Mouse (Mus musculus) urinary bladder, adult 2 months (tissue): Measurements from ENCODE around the gene Cacna2d4. TPM values are rescaled to one million over a fixed set of nuclear protein-coding genes. Genes with fewer than 3 reads are reported as not detected.
A peak's percentile ranks its signal among the peaks of the same experiment; 100 is the strongest.

Experiments
- DNase-seq: peaks from one replicate; pipeline ENCODE4 v3.0.0; 2022; ENCODE audit warnings: low spot score
- polyA plus RNA-seq: library from polyadenylated mRNA; depleted of rRNA; stranded (reverse); fragments of >200 nt; gene quantifications from 2 replicates; pipeline ENCODE4 v1.2.3, GENCODE M21; 2012

Gene Cacna2d4
- polyA plus RNA-seq, 1 experiment = 0.06 TPM

DNA sequence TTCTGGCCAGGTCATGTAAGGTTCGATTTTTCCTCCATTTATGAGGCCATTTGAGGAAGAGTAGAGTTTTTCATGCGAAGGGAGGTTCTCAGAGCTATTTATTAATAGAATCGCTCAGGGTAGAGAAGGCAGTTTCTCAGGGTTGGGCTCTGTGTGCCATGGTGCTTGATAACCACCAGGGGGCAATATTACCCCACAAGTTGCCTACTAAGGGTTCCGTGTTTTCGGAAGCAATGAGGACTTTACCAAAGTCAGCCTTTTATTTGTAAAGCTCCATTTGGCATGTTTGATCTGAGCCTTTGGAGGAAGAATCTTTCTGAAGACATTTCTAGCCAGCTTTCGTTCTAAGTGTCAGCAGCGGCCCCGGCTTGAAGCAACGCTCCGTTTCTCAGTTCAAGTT is 16.0 kb upstream of the Cacna2d4 start:
- peak; percentile 16 for DNase-seq

DNA sequence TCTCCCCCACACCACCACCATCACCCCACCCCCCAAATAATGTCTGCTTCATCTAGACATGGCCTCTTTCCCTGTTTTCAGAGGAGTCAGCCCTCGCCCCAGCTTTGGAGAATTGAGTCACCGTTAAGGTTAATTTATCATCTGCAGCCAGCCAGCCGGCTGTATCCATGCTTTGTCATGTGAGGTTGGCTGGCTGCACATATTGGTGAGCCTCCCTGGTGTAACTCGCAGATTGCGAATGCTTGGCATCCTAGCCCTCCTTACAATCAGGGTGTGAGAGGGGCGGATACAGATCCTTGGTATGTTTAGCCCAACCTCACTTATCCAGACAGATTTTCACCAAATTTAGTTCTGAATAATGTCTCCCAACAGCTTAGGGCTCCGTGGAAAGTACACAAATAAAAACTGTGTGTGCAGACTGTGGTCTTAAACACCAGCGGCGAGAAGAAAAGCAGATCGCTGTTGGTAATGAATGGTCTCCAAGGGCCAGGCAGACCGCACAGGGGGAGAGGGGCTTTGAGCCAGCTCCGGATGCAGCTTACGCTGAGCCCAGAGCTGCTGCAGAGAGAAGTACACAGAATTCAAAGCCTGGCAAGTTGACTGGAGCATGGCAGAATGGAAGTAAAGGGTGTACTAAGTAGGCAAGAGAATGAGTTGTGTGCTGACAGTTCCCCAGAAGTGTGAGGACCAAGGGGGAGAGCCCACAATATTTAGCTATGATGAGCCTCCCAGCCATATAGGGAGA is 11.7 kb upstream of the Cacna2d4 start:
- no peak for DNase-seq

DNA sequence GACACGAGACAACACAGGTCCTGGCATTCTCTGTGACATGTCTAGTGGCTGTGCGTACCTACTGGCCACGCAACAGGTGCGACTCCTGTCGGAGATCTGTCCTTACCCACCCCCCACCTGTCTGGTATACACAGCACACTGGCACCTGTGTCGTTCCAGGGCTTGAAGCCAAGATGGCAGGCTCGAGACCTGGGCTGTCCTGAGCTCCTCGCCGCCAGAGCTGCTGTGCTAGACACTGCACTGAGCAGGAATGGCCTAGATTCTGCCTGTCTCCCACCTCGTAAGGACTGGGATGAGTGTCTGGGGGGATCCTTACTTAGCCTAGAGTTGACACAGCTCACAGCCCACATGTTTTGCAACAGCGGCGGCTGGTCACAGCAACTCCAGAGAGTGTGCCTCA is 11.1 kb upstream of the Cacna2d4 start:
- DNase-seq = no peak

DNA sequence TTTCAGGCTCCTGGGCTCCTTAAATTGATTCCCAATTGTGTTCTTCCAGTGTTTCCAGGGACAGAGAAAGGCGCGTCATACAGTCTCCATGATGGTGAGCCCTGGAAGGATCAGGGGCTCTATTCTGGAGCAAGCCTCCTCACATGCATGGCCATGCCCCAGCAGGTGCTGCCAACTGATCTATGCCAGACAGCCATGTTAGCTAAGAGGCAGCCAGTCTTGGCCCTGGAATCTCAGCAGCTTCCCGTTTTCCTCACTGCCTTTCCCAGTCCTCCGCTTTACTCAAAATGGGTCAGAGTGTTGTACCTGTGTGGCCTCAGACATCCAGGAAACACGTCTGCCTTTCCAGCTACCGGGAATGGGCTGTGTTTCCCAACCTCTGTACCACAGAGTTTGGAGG is 10.6 kb upstream of the Cacna2d4 start:
- DNase-seq = no peak

DNA sequence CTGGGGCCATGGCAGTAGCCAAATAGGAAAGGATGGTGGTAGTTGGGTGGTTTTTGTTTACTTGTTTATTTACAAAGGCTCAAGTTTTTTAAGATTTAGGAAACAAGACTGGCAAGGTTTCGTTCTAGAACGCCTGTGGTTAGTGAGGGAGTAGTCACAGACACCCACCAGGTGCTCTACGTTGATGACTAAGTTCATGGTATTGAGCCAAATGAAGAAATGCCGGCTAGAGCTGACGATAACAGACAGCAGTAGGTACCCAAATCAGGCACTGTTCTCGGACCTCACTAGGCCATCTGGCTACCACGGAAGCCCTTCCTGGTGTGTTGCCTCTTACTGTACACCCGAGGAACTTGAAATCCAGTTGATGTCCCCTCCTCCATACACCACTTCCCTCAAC is 9.3 kb upstream of the Cacna2d4 start:
- DNase-seq = no peak

DNA sequence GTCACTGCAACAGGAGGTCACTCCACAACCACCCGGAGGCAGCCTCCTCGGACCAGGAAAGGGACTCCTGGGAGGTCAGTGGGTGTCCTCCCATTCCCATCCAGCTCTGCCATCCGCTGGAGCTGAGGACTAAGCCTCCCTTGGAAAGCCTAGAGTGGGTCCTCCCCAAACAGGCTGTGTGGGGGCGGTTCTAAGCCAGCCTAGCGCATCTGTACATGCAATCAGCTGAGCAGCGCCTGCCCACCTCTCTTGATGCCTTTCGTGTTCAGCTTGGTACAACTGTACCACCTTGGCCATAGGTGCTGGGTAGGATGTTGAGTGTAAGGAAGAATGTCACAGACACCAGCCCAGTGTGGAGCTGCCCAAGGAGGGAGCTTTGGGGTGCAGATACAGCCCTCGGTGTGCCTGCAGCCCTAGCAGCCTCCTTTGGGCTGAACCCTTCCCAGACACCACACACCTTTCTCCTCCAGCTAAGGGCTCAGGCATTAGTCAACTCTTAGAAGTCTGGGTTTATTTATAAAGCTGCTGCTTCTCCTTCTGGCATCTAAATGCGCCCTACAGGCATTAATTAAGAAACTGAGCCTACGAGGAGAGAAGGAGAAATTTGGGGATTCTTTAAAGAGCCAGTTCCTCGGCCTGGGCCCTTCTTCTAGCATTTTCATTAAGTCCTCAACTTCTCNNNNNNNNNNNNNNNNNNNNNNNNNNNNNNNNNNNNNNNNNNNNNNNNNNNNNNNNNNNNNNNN is 7.3 kb upstream of the Cacna2d4 start:
- no peak for DNase-seq

DNA sequence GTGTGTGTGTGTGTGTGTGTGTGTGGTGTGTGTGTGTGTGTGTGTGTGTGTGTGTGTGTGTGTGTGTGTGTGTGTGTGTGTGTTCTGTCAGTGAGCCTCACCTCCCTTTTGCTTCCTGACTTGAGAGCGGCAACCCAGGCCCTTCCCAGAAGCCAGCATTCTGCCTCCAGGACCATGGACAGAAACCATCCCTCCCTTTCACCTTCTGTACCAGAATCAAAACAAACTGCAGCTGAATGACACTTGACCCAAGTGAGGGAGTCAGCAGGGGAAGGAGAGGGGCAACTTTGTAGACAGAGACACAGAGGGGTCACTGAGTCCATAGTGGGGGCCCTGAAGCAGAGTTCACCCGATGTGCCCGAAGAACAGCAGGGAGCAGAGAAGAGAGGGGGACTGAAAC is 3.3 kb upstream of the Cacna2d4 start:
- DNase-seq = no peak

DNA sequence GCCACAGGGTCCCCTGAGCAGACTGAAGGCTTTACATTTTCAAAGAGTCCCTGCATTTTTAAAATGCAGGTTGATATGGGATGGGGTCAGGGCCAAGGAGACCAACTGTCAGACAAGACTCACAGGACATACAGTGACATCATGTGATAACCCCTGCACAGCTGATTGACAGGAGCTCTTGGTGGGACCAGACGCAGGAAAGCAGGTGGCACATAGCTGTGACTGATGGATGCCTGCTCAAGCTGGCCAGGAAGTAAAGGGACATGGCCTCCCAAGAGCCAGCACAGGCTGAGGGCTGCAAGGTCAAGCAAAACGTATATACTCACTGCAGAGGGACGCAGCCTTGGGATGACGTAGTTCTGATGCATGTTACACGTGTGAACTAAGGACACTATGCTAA is 885 bp upstream of the Cacna2d4 start:
- no peak for DNase-seq

DNA sequence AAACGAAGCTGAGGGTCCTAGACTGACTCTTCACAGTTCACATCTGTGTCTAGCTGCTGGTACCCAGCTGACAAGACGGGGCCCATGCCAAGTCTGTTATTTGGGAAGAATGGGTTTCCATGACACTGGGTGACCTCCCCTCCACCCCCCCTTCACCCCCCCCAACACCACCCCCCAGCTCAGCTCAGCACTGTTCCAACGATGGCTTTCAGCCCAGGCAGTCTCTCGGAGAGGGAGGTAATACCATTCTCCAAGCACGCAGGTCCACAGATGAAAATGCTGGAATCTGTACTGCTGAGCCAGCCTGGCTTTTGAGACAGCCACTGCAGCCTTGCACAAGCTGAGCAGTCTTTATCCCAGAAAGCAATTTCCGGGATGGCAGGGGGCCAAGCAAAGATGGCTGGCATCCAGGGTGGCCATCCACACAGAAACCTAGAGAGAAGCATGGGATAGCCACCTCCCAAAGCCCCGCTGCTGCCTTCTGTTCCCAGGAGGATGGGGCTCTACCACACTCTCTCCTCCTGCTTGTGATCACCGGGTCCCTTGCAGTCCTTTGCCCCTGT is 1.2 kb downstream of the Cacna2d4 start:
- DNase-seq = no peak

DNA sequence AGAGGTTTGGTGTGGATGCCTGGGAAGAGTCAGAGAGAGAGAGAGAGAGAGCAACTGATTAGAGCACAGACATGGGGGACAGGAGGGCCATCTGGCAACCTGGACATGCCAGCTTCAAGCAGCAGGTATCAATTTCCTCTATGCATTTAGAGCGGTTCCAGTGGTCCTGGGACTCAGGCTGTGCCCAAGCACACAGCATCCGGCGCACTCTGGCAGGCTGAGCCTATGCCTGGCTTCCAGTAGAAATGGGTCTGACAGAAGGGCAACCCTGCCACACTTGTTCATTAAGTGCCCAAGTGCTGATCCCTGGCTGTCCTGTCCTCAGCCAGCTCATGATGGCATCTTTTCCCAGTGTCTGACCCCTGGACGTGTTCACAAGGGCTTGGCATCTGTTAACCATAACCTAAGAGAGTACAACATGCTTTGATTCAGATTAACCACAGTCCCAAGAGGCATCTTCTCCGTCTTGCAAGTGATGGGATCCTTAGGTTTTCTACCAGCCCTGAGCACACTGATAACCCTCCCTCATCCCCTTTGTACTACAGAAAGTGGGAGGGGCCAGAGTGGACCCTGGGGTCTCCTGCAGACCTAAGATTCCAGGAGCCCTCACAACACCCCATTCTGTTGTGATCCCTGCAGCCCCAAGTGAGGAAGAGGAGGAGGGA is 3.1 kb downstream of the Cacna2d4 start:
- no peak for DNase-seq

DNA sequence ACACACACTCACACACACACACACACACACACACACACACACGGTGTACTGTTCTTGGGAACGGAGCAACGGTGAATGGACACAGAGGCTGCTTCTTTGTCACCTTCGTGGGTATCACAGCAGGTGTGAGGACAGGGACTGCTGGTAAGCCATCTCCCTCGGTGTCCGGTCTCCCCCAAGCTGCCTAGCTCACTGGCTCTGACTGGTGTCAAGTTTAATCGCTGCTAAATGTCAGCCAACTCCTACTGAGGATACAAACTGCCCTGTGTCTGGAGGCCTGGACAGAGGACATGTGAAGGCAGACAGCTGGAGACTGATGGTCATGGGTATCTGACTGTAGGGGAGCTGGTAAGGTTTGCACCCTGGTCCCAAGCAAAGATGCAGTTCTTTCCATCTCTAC is 3.9 kb downstream of the Cacna2d4 start:
- no peak for DNase-seq

DNA sequence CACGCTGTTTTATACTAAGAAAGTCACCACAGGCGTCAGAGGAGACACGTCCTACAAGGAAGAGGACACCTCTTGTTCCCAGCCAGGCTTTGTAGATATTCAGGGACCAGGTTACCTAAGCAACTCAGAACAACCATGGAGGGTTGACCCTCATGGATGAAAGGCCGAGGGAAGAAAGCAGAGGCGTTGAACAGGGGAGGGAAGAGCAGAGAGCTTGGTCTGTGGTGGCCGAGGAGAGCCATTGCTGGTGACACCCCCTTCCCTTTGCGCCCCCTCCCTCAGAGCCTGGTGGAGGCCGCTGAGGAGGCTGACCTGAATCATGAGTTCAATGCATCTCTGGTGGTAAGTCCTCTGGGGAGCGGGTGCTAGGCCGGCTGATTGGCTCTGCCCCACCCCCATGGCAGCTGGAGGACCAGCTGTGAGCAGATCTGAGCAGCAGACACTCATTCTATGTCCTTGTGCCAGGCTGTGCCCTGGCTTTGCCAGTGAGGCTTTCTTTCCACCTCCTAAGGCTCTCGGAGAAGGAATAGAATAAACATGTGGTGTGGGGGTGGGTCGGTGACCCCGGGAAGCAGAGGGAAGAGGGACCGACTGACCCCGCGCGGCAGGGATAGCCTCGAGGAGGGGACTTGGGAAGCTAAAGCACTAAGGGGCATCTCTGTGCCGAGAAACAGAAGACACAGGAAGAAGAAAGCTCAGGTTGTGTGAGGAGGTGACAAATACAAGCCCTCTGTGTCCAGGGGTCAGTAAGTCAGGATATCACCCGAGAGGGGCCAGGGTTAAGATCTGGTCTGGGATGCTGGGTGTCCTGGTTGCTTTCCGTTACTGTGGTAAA is 4.8 kb downstream of the Cacna2d4 start:
- DNase-seq = no peak

DNA sequence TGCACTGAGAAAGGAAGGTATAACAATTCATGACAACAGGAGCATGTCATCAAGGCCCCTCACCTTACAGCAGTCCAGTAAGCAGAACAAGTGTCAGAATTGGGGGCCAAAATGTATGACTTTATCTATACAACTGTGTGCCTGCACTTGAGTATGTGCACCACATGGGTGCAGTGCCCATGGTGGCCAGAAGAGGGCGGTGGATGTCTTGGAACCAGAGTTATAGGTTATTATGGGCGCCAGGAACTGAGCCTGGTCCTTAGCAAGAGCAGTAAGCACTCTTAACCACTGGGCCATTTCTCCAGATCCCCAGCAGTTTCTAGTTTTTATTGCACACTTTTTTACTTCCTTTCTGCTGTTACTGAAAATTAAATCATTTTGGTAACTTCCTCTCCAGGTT is 9.8 kb downstream of the Cacna2d4 start:
- DNase-seq = no peak

DNA sequence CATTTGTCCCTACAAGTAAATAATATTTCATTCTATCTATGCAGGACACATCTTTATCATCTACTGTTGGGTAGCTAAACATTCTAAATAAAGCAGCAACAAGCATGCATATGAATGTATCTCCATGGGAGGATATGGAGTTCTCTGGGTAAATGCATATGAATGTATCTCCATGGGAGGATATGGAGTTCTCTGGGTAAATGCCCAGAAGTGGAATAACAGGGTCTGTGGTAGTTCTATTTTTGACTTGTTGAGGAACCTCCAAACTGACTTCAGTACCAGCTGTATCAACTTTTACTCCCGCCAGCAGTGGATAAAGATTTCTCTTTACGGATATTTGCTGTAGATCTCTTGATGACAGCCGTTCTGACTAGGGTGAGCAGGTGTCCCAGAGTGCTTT is 12.3 kb downstream of the Cacna2d4 start:
- DNase-seq = no peak

DNA sequence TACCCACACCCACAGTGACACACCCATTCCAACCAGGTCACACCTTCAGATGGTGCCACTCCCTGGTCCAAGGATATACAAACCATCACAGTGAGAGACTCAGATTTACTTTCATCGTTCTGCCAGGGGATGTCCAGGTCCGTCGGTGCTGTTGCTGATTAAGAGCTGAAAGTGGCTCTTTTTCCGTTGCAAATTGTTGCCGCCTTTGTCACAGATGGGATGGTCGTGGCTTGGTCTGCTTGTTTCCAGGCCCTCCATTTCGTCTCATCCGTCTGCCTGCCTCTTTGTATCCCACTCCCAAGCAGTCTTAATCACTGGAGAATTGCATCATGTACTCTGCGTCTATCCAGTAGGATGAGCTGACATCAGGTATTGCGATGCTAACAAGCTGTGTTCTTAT is 13.4 kb downstream of the Cacna2d4 start:
- DNase-seq = no peak

DNA sequence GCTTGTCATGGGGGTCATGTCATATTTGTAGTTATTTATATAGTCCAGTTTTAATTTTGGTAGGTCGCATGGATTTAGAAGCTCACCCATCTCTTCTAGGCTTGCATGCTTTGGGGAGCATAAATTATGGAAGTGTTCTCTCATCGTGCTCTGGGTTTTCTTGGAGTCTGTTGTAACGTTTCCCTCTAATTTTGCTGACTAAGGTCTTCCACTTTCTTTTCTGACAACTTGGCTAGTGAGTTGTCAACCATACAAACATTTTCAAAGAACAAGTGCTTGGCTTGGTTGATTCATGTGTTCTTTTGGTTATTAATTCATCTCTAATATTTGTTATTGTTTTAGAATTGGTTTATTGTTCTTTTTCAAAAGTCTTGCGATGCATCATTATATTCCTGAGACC is 15.4 kb downstream of the Cacna2d4 start:
- DNase-seq = no peak

DNA sequence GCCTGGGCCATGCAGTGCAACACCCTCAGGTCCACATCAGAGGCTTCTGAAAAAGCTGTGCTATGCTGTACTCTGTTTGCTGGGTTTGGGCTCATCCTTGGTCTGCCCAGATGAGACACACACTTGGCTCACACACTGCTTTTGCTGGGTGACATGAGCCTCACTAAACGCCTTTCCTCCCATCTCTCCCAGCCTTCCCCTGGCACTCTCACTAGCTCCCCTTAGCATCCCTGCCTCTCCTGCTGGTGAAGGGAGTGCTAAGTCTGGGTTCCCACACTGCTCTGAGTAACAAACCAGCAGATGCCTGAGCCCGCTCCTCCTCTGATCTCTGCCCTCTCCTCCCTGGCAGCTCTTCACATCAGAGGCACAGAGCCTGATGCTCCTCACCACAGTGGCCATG is 40.4 kb downstream of the Cacna2d4 start:
- DNase-seq = no peak

DNA sequence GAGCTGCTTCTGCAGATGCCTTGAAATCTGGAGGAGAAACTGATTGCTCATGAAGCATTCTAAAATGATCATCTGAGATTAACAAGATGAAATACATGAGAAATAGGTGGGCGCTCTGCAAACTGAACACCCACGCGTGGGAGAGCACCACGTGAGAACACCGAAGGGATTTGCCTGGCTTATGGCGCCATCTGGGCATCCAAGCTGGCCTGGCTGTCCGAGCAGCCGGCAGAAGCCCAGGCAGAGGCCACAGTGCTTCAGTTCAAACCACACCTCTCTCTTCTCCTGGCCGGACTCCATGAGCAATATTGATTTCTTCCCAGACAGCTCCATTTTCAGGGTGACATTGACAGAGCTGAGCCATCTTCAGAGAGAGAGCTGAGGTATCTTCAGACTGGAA is 44.4 kb downstream of the Cacna2d4 start:
- no peak for DNase-seq

DNA sequence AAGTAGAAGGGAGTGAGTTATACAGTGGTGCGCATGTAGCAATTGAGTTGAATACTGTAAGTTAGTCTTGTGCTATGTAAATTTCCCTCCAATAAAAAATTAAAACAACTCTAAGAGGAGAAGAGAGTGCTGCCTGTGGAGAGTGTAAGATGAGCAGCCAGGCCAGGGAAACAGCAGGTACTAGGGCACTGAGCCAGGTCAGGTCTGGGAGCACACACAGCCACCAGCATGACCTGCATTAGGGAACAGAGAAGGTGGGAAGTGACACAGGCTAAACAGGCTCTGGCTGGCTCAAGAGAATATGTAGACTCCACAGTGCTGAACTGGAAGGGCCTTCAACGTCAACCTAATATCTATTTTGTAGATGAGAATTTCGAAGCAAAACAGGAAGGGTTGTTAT is 65.0 kb downstream of the Cacna2d4 start:
- no peak for DNase-seq

DNA sequence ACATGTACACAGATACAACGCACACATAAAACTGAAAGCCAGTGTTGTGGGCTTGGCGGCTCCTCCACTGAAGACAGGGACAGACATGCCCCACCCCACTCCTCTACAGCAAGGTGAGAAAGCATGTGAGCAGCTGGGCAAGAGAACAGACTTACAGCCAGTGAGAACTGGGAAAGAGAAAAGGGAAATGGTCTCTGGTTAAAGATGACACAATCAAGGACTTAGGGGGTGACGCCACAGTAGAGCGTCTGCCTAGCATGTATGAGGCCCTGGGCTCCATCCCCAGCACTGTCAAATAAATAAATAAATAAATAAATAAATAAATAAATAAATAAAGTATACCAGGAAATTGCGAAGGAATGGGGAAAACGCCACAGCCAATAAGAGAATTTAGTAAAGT is 67.0 kb downstream of the Cacna2d4 start:
- DNase-seq = no peak

DNA sequence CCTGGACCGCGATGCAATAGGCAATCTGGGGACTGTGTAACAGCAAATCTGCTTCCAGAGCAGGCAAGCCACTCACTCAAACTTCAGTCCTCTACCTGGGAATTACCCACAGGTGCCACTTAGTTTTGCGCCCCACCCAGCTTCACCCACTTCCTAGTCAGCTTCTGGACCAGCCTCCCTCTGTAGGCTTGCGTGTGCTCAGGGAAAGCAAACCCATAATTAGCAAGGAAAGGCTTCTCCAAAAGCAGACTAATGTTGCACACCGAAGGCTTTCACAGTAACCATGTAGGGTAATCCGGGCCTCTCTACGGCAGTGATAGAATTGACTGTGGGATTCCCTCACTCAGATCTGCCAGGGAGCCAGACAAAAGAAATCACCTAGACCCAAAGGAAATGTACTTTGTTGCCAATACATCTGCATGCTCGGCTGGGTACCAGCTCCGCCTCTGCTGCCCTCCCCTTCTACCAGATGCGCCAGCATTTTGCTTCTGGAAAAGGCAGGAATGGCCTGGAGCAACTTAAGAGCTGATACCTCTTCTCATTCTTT is 71.6 kb downstream of the Cacna2d4 start:
- no peak for DNase-seq

DNA sequence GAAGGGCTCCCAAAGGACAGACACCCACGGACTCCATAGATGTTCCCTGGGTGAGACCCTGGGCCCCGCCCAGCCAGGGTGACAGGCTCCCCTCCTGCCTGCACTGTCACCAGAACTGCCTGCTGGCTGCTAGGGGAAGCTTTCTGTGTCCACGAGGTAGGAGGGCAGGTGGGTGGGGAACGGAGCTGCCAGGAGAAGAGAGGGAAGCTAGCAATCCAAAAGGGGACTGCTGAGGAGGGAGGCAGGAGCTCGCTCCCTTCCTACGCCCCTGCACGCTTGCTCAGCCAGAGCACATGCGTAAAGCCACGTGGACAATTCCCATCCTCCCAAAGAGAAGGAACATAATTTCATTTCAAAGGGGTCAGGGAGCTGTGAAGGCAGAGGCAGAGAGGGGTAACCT is 73.8 kb downstream of the Cacna2d4 start:
- no peak for DNase-seq
